ENCODE assay signal across 7 mouse cellular contexts in the genomic region with DNA sequence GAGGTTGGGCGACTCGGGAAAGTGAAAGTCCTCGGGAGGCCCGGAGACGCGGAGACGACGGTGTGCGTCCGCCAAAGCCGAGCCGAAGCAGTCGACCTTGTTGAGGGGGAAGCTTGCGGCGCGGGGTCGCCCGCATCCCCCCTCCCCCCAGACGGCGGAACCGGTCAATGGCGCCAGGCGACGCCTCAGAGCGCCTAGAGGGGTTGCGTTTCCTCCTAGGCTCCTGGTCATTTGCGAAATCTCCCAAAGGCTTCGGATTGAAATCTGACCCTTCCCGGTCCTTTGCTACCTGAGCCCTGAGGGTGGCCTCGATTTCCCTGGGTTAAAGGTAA. TPM values are rescaled to one million over a fixed set of nuclear protein-coding genes. Genes with fewer than 3 reads are reported as not detected.
DNase-seq lines count a peak whose midpoint lies in the region; ATAC-seq and TF ChIP-seq lines count a peak whose summit lies in the region.

No protein-coding gene starts in this region.

- peak; percentile 73; the same call in 1 of the 2 replicates for TF ChIP-seq POLR2A in lung, adult 2 months (IDR thresholded peaks at IDR 0.05; ENCODE audit: borderline replicate concordance, extremely low read depth, low read depth, low read length)
- TF ChIP-seq POLR2A in embryonic fibroblast, embryonic 13.5 days (IDR thresholded peaks at IDR 0.05; ENCODE audit: low read depth, low read length) = no peak
- TF ChIP-seq POLR2A in olfactory bulb, adult 2 months (IDR thresholded peaks at IDR 0.05; ENCODE audit: insufficient read depth, low read depth, low read length) = no peak

- H3K36me3 ChIP-seq in limb, embryonic 13.5 days = peaks cover 18% of the 10 kb centered on the region

- peak overlapping the region; percentile 56; the same call in 1 of the 2 replicates for H3K27ac ChIP-seq in embryonic fibroblast, embryonic 13.5 days (ENCODE audit: insufficient read depth, low read length)
- H3K27ac ChIP-seq in limb, embryonic 13.5 days = peak overlapping the region; percentile 99
- H3K27ac ChIP-seq in olfactory bulb, adult 2 months (ENCODE audit: insufficient read depth, low read depth, low read length) = peak overlapping the region; percentile 83

- 0 out of 2 replicates have a peak, but pooled peaks cover 4% of the 10 kb centered on the region for H3K4me1 ChIP-seq in lung, adult 2 months (ENCODE audit: control insufficient read depth, insufficient read depth, low read length)
- H3K4me1 ChIP-seq in embryonic fibroblast, embryonic 13.5 days (ENCODE audit: control insufficient read depth, insufficient read depth, low read length) = no peaks in the 10 kb centered on the region
- peaks cover 29% of the 10 kb centered on the region for H3K4me1 ChIP-seq in limb, embryonic 13.5 days
- H3K4me1 ChIP-seq in olfactory bulb, adult 2 months (ENCODE audit: control insufficient read depth, insufficient read depth, low read length) = peaks cover 7% of the 10 kb centered on the region

- H3K4me3 ChIP-seq in lung, adult 2 months (replicated peaks; ENCODE audit: extremely low read depth, low read depth, low read length) = peak overlapping the region; percentile 78
- peak overlapping the region; percentile 69 for H3K4me3 ChIP-seq in embryonic fibroblast, embryonic 13.5 days (ENCODE audit: insufficient read depth, low read length)
- H3K4me3 ChIP-seq in limb, embryonic 13.5 days = peak overlapping the region; percentile 91
- peak overlapping the region; percentile 81 for H3K4me3 ChIP-seq in olfactory bulb, adult 2 months (ENCODE audit: insufficient read depth, low read depth, low read length)

- no peaks in the 10 kb centered on the region for H3K9me3 ChIP-seq in limb, embryonic 13.5 days

- under 1% methylated on average over 30 of the region's 30 CpGs for WGBS in lung, adult 2 months
- WGBS in limb, embryonic 13.5 days = under 1% methylated on average over 30 of the region's 30 CpGs
- WGBS in olfactory bulb, adult 2 months = 1% methylated on average over 30 of the region's 30 CpGs

- peak overlapping the region; percentile 89 for H3K9ac ChIP-seq in limb, embryonic 13.5 days

- peak overlapping the region; percentile 85 for H3K4me2 ChIP-seq in limb, embryonic 13.5 days (replicated peaks)

- DNase-seq in lung, adult 2 months = no peak
- no peak for DNase-seq in lung, postnatal 14 days
- DNase-seq in Muller cell, postnatal 12 days (ENCODE audit: inconsistent ontology term) = no peak
- DNase-seq in B cell, adult 2 months = no peak

- H3K27me3 ChIP-seq in limb, embryonic 13.5 days = no peaks in the 10 kb centered on the region

- TF ChIP-seq CTCF in lung, adult 2 months (IDR thresholded peaks at IDR 0.05; ENCODE audit: insufficient read depth, low read length) = no peak
- no peak for TF ChIP-seq CTCF in embryonic fibroblast, embryonic 13.5 days (IDR thresholded peaks at IDR 0.05; ENCODE audit: borderline replicate concordance, insufficient read depth, low read length)
- no peak for TF ChIP-seq CTCF in olfactory bulb, adult 2 months (IDR thresholded peaks at IDR 0.05; ENCODE audit: insufficient read depth, low read depth, low read length)

- no peak for ATAC-seq in limb, embryonic 13.5 days (ENCODE audit: low FRiP score, low read depth)

RNA-seq across cellular contexts. Expression of gene Zfp36l1, which starts 3.0 kb away (rescaled TPM):
- 261 and 286 TPM in 2 replicates for polyA plus RNA-seq in lung, adult 2 months (2012; rRNA removed)
- polyA plus RNA-seq in embryonic fibroblast, embryonic 13.5 days (2011; ENCODE audit: insufficient read length, low read depth, missing spikeins) = 72.6 and 139 TPM in 2 replicates
- 134 and 146 TPM in 2 replicates for polyA plus RNA-seq in limb, embryonic 13.5 days (2015; fragmentation: Nextera tagmentation; extraction: Ambion mirVana)
- not detected in 2 replicates for polyA plus RNA-seq in olfactory bulb, adult 2 months (2012; ENCODE audit: insufficient read depth, insufficient read length, low replicate concordance, missing spikeins)
